In genomic region chr1:144003416-144003815, GRCm38 (mm10) we compare ENCODE assay signal across 8 mouse cellular contexts. TPM values are rescaled to one million over a fixed set of nuclear protein-coding genes. Genes with fewer than 3 reads are reported as not detected.
DNase-seq lines count a peak whose midpoint lies in the region; ATAC-seq and TF ChIP-seq lines count a peak whose summit lies in the region.

No protein-coding gene starts in this region.

- peak overlapping the region; percentile 62 to 74 for H3K27ac ChIP-seq in heart, embryonic 14.5 days (replicated peaks in 1 of 2; ENCODE audit: control insufficient read depth in 1 of 2, insufficient read depth in 1 of 2, low read depth in 2 of 2, low read length in 2 of 2)
- peak overlapping the region; percentile 72 for H3K27ac ChIP-seq in forebrain, embryonic 13.5 days
- H3K27ac ChIP-seq in small intestine, adult 2 months (ENCODE audit: insufficient read depth, low read depth, low read length): peak overlapping the region; percentile 58

- peak overlapping the region; percentile 85 for H3K9ac ChIP-seq in heart, embryonic 14.5 days (ENCODE audit: low read length)
- peak overlapping the region; percentile 78 for H3K9ac ChIP-seq in forebrain, embryonic 13.5 days

- no peak for DNase-seq in heart, adult 11 months
- DNase-seq in kidney, postnatal 10 days: peak; percentile 20
- DNase-seq in lung, postnatal 14 days: peak; percentile 16
- no peak for DNase-seq in urinary bladder, postnatal 10 days (ENCODE audit: low spot score)

- H3K4me3 ChIP-seq in heart, embryonic 14.5 days (ENCODE audit: control insufficient read depth in 1 of 2, insufficient read depth in 1 of 2, low read depth in 1 of 2, low read length in 2 of 2): peak overlapping the region; percentile 75 to 96
- H3K4me3 ChIP-seq in forebrain, embryonic 13.5 days: peak overlapping the region; percentile 63
- H3K4me3 ChIP-seq in small intestine, adult 2 months (ENCODE audit: low read depth, low read length): peak overlapping the region; percentile 73

- peaks cover 16% of the 10 kb centered on the region for H3K36me3 ChIP-seq in heart, embryonic 14.5 days (ENCODE audit: control insufficient read depth, insufficient read depth, low read length)
- peaks cover 11% of the 10 kb centered on the region for H3K36me3 ChIP-seq in forebrain, embryonic 13.5 days (ENCODE audit: poor library complexity, severe bottlenecking)
- H3K36me3 ChIP-seq in small intestine, adult 2 months (ENCODE audit: control insufficient read depth, insufficient read depth, low read length): peaks cover 5% of the 10 kb centered on the region

- TF ChIP-seq CTCF in small intestine, adult 2 months (IDR thresholded peaks at IDR 0.05; ENCODE audit: extremely low read depth, insufficient read length, insufficient replicate concordance, low read depth, low read length): no peak

- peaks cover 2 to 3% of the 10 kb centered on the region in 2 experiments; a peak in 2 of 4 replicates for H3K4me1 ChIP-seq in heart, embryonic 14.5 days (ENCODE audit: control insufficient read depth in 2 of 2, insufficient read depth in 2 of 2, low read length in 2 of 2)
- peaks cover 18% of the 10 kb centered on the region for H3K4me1 ChIP-seq in forebrain, embryonic 13.5 days
- H3K4me1 ChIP-seq in small intestine, adult 2 months (ENCODE audit: control insufficient read depth, insufficient read depth, insufficient read length, low read length): no peaks in the 10 kb centered on the region

- H3K27me3 ChIP-seq in heart, embryonic 14.5 days (ENCODE audit: control insufficient read depth, insufficient read depth, low read length): no peaks in the 10 kb centered on the region
- H3K27me3 ChIP-seq in forebrain, embryonic 13.5 days: no peaks in the 10 kb centered on the region
- H3K27me3 ChIP-seq in small intestine, adult 2 months (ENCODE audit: control insufficient read depth, insufficient read depth, low read length): no peaks in the 10 kb centered on the region

- H3K4me2 ChIP-seq in heart, embryonic 14.5 days (ENCODE audit: low read length): peak overlapping the region; percentile 95
- peak overlapping the region; percentile 86 for H3K4me2 ChIP-seq in forebrain, embryonic 13.5 days

- no peaks in the 10 kb centered on the region for H3K9me3 ChIP-seq in heart, embryonic 14.5 days (ENCODE audit: control insufficient read depth, low read length)
- no peaks in the 10 kb centered on the region for H3K9me3 ChIP-seq in forebrain, embryonic 13.5 days (replicated peaks)

- 0 out of 2 replicates have a peak, but pooled peaks have one; percentile 7 for ATAC-seq in heart, embryonic 14.5 days (ENCODE audit: insufficient number of reproducible peaks, insufficient read depth, low FRiP score, low read depth)
- ATAC-seq in activated CD4-positive, CD25-positive, alpha-beta regulatory T cell, adult 4 months: peak; percentile 0
- ATAC-seq in forebrain, embryonic 13.5 days: peak; percentile 8

- TF ChIP-seq POLR2A in small intestine, adult 2 months (IDR thresholded peaks at IDR 0.05; ENCODE audit: low read depth, low read length): no peak

- 11% methylated on average over 10 of the region's 10 CpGs for WGBS in heart, embryonic 14.5 days
- under 1% methylated on average over 10 of the region's 10 CpGs for WGBS in forebrain, embryonic 13.5 days
- 8% methylated on average over 10 of the region's 10 CpGs for WGBS in small intestine, adult 2 months

RNA-seq across cellular contexts. Expression of gene Rgs2, which starts 0.5 kb away (rescaled TPM):
- 19.8 and 23.6 TPM in 2 replicates for polyA plus RNA-seq in heart, embryonic 14.5 days (2014; fragmentation: Nextera tagmentation; extraction: Ambion mirVana)
- 10 to 100 TPM; 22.0 to 23.6 TPM for polyA plus RNA-seq in activated CD4-positive, CD25-positive, alpha-beta regulatory T cell, adult 4 months (2017; shearing (Covaris generic))
- polyA plus RNA-seq in forebrain, embryonic 13.5 days (2015; fragmentation: Nextera tagmentation; extraction: Ambion mirVana): 97.9 and 101 TPM in 2 replicates
- polyA plus RNA-seq in small intestine, adult 2 months (2012; rRNA removed): 0.60 and 1.6 TPM in 2 replicates

Comparison
In these comparisons a context has a peak if more than half of its experiments do, and no peak if none do; other contexts are left out.
1. DNase-seq: peak in kidney, postnatal 10 days (single experiment) and lung, postnatal 14 days (single experiment); none in heart, adult 11 months (single experiment) and urinary bladder, postnatal 10 days (single experiment).
2. Peak in every context shown above with its lines, with median percentiles within 50 percentile points of each other: ATAC-seq, H3K27ac ChIP-seq and H3K4me3 ChIP-seq.